ENCODE assay signal across 28 mouse cellular contexts in the genomic region with DNA sequence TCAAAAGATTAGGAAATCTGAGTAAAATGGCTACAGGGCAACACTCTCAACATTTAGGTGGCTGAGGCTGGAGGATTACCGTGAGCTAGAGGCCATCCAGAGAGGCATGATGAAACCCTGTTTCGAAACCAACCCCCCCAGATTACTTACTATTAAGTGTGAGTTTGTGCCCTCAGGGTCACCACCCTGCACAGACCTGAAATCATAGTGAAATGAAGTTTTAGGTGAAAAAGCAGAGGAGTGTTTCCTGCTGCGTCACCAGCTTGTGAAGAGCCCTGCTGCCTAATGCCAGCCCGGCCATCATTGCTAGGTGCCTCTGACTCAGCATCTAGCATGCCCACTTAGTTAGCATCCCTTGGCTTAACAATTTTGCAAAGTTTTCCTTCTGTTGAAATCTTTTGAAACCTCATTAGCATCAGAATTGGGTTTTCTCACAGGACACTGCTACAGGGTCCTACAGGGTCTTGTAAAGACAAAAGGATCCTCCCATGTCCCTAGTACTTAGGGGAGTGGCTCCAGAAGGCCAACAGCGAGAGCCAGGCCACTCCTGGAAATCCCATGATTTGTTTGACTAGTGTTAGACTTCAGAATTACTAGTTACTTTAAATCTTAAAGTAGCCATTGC. TPM values are rescaled to one million over a fixed set of nuclear protein-coding genes. Genes with fewer than 3 reads are reported as not detected.
A peak's percentile ranks its signal among the peaks of the same experiment; 100 is the strongest.
DNase-seq lines count a peak whose midpoint lies in the region; ATAC-seq and TF ChIP-seq lines count a peak whose summit lies in the region.
"Had no signal": no experiment of that assay in that cellular context is flagged by ENCODE, and none has a peak within 500 bp of the region (broad histone marks: within the 10 kb centered on the region; RNA-seq: fewer than 3 reads in every experiment).

No protein-coding gene starts in this region.

- no peak for DNase-seq in forebrain, embryonic 11.5 days (ENCODE audit: low spot score)
- no peak for DNase-seq in forebrain, postnatal 0 days
- no peak for DNase-seq in liver, embryonic 13.5 days
- peak; percentile 51 for DNase-seq in ES-CJ7 (ENCODE audit: low read depth, low spot score)
- DNase-seq: adrenal gland, postnatal 14 days; cerebellum, adult 11 months; cerebellum, postnatal 10 days; gastrocnemius, postnatal 25 days; heart, adult 2 months; heart, postnatal 4 days; kidney, adult 8-10 months; kidney, postnatal 4 days; lung, adult 2 months; lung, postnatal 10 days; spleen, adult 18-20 months; thymus, postnatal 14 days had no signal

- H3K4me2 ChIP-seq in forebrain, embryonic 11.5 days (ENCODE audit: low read depth, low read length, severe bottlenecking): no peak overlapping the region
- no peak overlapping the region for H3K4me2 ChIP-seq in forebrain, postnatal 0 days (ENCODE audit: low read depth)
- H3K4me2 ChIP-seq in liver, embryonic 13.5 days: no peak overlapping the region
- H3K4me2 ChIP-seq in liver, embryonic 12.5 days: no peak overlapping the region
- no peak overlapping the region for H3K4me2 ChIP-seq in midbrain, embryonic 16.5 days (ENCODE audit: low read length)
- H3K4me2 ChIP-seq: embryonic facial prominence, embryonic 13.5 days; heart, embryonic 12.5 days; hindbrain, embryonic 13.5 days had no signal

- no peak overlapping the region for H3K4me3 ChIP-seq in forebrain, embryonic 11.5 days (ENCODE audit: low read depth, low read length)
- no peak overlapping the region for H3K4me3 ChIP-seq in forebrain, postnatal 0 days (ENCODE audit: low read depth, low read length)
- no peak overlapping the region for H3K4me3 ChIP-seq in liver, embryonic 13.5 days (replicated peaks)
- no peak overlapping the region for H3K4me3 ChIP-seq in liver, embryonic 12.5 days
- H3K4me3 ChIP-seq in midbrain, embryonic 16.5 days (ENCODE audit: low read depth, low read length): no peak overlapping the region
- H3K4me3 ChIP-seq: embryonic facial prominence, embryonic 13.5 days; forebrain, embryonic 10.5 days; heart, adult 2 months; heart, embryonic 12.5 days; hindbrain, embryonic 13.5 days had no signal

- H3K36me3 ChIP-seq in forebrain, embryonic 11.5 days (ENCODE audit: control insufficient read depth, insufficient read depth, low read length): 0 out of 2 replicates have a peak, but pooled peaks cover 2% of the 10 kb centered on the region
- H3K36me3 ChIP-seq in forebrain, postnatal 0 days (ENCODE audit: insufficient read depth): peaks cover 21% of the 10 kb centered on the region
- peaks cover 76% of the 10 kb centered on the region for H3K36me3 ChIP-seq in liver, embryonic 13.5 days
- H3K36me3 ChIP-seq in liver, embryonic 12.5 days: peaks cover 73% of the 10 kb centered on the region
- peaks cover 4% of the 10 kb centered on the region; the same call in 1 of the 2 replicates for H3K36me3 ChIP-seq in midbrain, embryonic 16.5 days (ENCODE audit: control insufficient read depth, insufficient read depth, low read length)

- no peaks in the 10 kb centered on the region for H3K9me3 ChIP-seq in forebrain, embryonic 11.5 days (ENCODE audit: control insufficient read depth, low read length)
- H3K9me3 ChIP-seq in forebrain, postnatal 0 days (ENCODE audit: low read length): no peaks in the 10 kb centered on the region
- H3K9me3 ChIP-seq in liver, embryonic 13.5 days (replicated peaks): no peaks in the 10 kb centered on the region
- no peaks in the 10 kb centered on the region for H3K9me3 ChIP-seq in liver, embryonic 12.5 days (replicated peaks)
- no peaks in the 10 kb centered on the region for H3K9me3 ChIP-seq in midbrain, embryonic 16.5 days (replicated peaks; ENCODE audit: control insufficient read depth, low read length, poor library complexity, severe bottlenecking)
- H3K9me3 ChIP-seq: embryonic facial prominence, embryonic 13.5 days; forebrain, embryonic 10.5 days; G1E; heart, embryonic 12.5 days; hindbrain, embryonic 13.5 days had no signal

- ATAC-seq in forebrain, embryonic 11.5 days (replicated peaks; ENCODE audit: low FRiP score): no peak; the same call in 1 of the 2 replicates
- ATAC-seq in forebrain, postnatal 0 days: no peak
- ATAC-seq in liver, embryonic 13.5 days (ENCODE audit: low read depth): no peak
- no peak for ATAC-seq in liver, embryonic 12.5 days
- ATAC-seq in midbrain, embryonic 16.5 days: no peak
- ATAC-seq in CD4-positive, CD25-positive, alpha-beta regulatory T cell, adult 4 months: no peak
- ATAC-seq: intestine, embryonic 16.5 days had no signal

- 73% methylated on average over 5 of the region's 5 CpGs for WGBS in forebrain, embryonic 11.5 days
- WGBS in forebrain, postnatal 0 days: 75% methylated on average over 5 of the region's 5 CpGs
- WGBS in liver, embryonic 13.5 days (ENCODE audit: insufficient replicate concordance): 86% methylated on average over 5 of the region's 5 CpGs
- WGBS in liver, embryonic 12.5 days (ENCODE audit: insufficient replicate concordance): 91% methylated on average over 5 of the region's 5 CpGs
- 63% methylated on average over 5 of the region's 5 CpGs for WGBS in midbrain, embryonic 16.5 days

- TF ChIP-seq CTCF in forebrain, postnatal 0 days (IDR thresholded peaks at IDR 0.05; ENCODE audit: low read depth): no peak

- no peaks in the 10 kb centered on the region; the same call in 1 of the 2 replicates for H3K4me1 ChIP-seq in forebrain, embryonic 11.5 days (replicated peaks; ENCODE audit: control insufficient read depth, insufficient read depth, low read length)
- peaks cover 3% of the 10 kb centered on the region; the same call in 1 of the 2 replicates for H3K4me1 ChIP-seq in forebrain, postnatal 0 days (ENCODE audit: insufficient read depth)
- peaks cover 30% of the 10 kb centered on the region for H3K4me1 ChIP-seq in liver, embryonic 13.5 days (replicated peaks)
- peaks cover 15% of the 10 kb centered on the region for H3K4me1 ChIP-seq in liver, embryonic 12.5 days
- H3K4me1 ChIP-seq in midbrain, embryonic 16.5 days (ENCODE audit: control insufficient read depth, insufficient read depth, low read length): peaks cover 5% of the 10 kb centered on the region

- peak overlapping the region; percentile 28; the same call in 1 of the 2 replicates for H3K27ac ChIP-seq in forebrain, embryonic 11.5 days (ENCODE audit: low read depth, low read length)
- H3K27ac ChIP-seq in forebrain, postnatal 0 days (ENCODE audit: low read depth, low read length): no peak overlapping the region
- H3K27ac ChIP-seq in liver, embryonic 13.5 days: peak overlapping the region; percentile 7; the same call in 1 of the 2 replicates
- no peak overlapping the region for H3K27ac ChIP-seq in liver, embryonic 12.5 days
- H3K27ac ChIP-seq in midbrain, embryonic 16.5 days (ENCODE audit: low read length): peak overlapping the region; percentile 12; the same call in 1 of the 2 replicates
- H3K27ac ChIP-seq: embryonic facial prominence, embryonic 13.5 days; forebrain, embryonic 10.5 days; heart, adult 2 months; kidney, postnatal 0 days; liver, embryonic 14.5 days; macrophage had no signal

- no peaks in the 10 kb centered on the region for H3K27me3 ChIP-seq in forebrain, embryonic 11.5 days (ENCODE audit: control insufficient read depth, insufficient read depth, low read length)
- no peaks in the 10 kb centered on the region for H3K27me3 ChIP-seq in forebrain, postnatal 0 days (ENCODE audit: insufficient read depth, low read length)
- no peaks in the 10 kb centered on the region for H3K27me3 ChIP-seq in liver, embryonic 13.5 days
- no peaks in the 10 kb centered on the region for H3K27me3 ChIP-seq in liver, embryonic 12.5 days (replicated peaks)
- H3K27me3 ChIP-seq in midbrain, embryonic 16.5 days (ENCODE audit: control insufficient read depth, insufficient read depth, low read depth, low read length): no peaks in the 10 kb centered on the region
- H3K27me3 ChIP-seq: embryonic facial prominence, embryonic 13.5 days; heart, embryonic 12.5 days; hindbrain, embryonic 13.5 days had no signal

- H3K9ac ChIP-seq in forebrain, embryonic 11.5 days (ENCODE audit: low read length): no peak overlapping the region
- no peak overlapping the region for H3K9ac ChIP-seq in forebrain, postnatal 0 days
- no peak overlapping the region for H3K9ac ChIP-seq in liver, embryonic 13.5 days
- H3K9ac ChIP-seq in liver, embryonic 12.5 days: no peak overlapping the region
- H3K9ac ChIP-seq in midbrain, embryonic 16.5 days (ENCODE audit: low read depth, low read length): no peak overlapping the region
- H3K9ac ChIP-seq: embryonic facial prominence, embryonic 13.5 days; heart, embryonic 12.5 days; hindbrain, embryonic 13.5 days; liver, embryonic 14.5 days had no signal

RNA-seq across cellular contexts. Expression of a gene that starts 33.9 kb away (rescaled TPM):
- polyA plus RNA-seq in forebrain, embryonic 11.5 days (2014; fragmentation: Nextera tagmentation; extraction: Ambion mirVana): 64.0 and 67.2 TPM in 2 replicates
- total RNA-seq in forebrain, postnatal 0 days (2014; rRNA removed): 24.7 and 32.8 TPM in 2 replicates
- 19.4 and 28.8 TPM in 2 replicates for polyA plus RNA-seq in forebrain, postnatal 0 days (2015; fragmentation: Nextera tagmentation; extraction: Ambion mirVana)
- 57.4 and 71.8 TPM in 2 replicates for polyA plus RNA-seq in liver, embryonic 13.5 days (2015; fragmentation: Nextera tagmentation; extraction: Ambion mirVana)
- polyA plus RNA-seq in liver, embryonic 12.5 days (2016; fragmentation: Nextera tagmentation; extraction: Ambion mirVana): 109 and 111 TPM in 2 replicates
- 38.7 and 42.6 TPM in 2 replicates for polyA plus RNA-seq in midbrain, embryonic 16.5 days (2015; fragmentation: Nextera tagmentation; extraction: Ambion mirVana)
- 10 to 100 TPM; 29.1 to 44.1 TPM for polyA plus RNA-seq in CD4-positive, CD25-positive, alpha-beta regulatory T cell, adult 4 months (2017; shearing (Covaris generic))

RNA-seq across cellular contexts. Expression of a gene that starts 59.0 kb away (rescaled TPM):
- polyA plus RNA-seq in forebrain, embryonic 11.5 days (2014; fragmentation: Nextera tagmentation; extraction: Ambion mirVana): 8.9 and 11.0 TPM in 2 replicates
- 60.9 and 61.7 TPM in 2 replicates for total RNA-seq in forebrain, postnatal 0 days (2014; rRNA removed)
- polyA plus RNA-seq in forebrain, postnatal 0 days (2015; fragmentation: Nextera tagmentation; extraction: Ambion mirVana): 14.7 and 23.6 TPM in 2 replicates
- polyA plus RNA-seq in liver, embryonic 13.5 days (2015; fragmentation: Nextera tagmentation; extraction: Ambion mirVana): 3.3 and 3.6 TPM in 2 replicates
- 6.4 and 6.6 TPM in 2 replicates for polyA plus RNA-seq in liver, embryonic 12.5 days (2016; fragmentation: Nextera tagmentation; extraction: Ambion mirVana)
- polyA plus RNA-seq in midbrain, embryonic 16.5 days (2015; fragmentation: Nextera tagmentation; extraction: Ambion mirVana): 25.1 and 26.3 TPM in 2 replicates
- polyA plus RNA-seq in CD4-positive, CD25-positive, alpha-beta regulatory T cell, adult 4 months (2017; shearing (Covaris generic)): 1 to 10 TPM; 1.6 to 2.4 TPM

Comparison
In these comparisons a context has a peak if more than half of its experiments do, and no peak if none do; other contexts are left out.
1. H3K27ac ChIP-seq: peak in forebrain, embryonic 11.5 days (single experiment), liver, embryonic 13.5 days (single experiment) and midbrain, embryonic 16.5 days (single experiment); none in forebrain, postnatal 0 days (single experiment) and liver, embryonic 12.5 days (single experiment).